Mouse (Mus musculus) ES-E14 (cell line): Measurements from ENCODE around the gene AU018091.

ENCODE experiments used
- MAFK ChIP-seq: IDR thresholded peaks from 2 replicates; pipeline ENCODE4 v1.6.1; 2014; ENCODE audit warnings: mild to moderate bottlenecking, low read depth, low read length, inconsistent platforms; ENCODE audit not compliant: insufficient read depth
- ZNF384 ChIP-seq: IDR thresholded peaks from 2 replicates; pipeline ENCODE4 v1.6.1; 2012; ENCODE audit warnings: low read depth, low read length, inconsistent platforms

- TF ChIP-seq ZNF384, result no peak
- no peak for TF ChIP-seq MAFK
Measured at GRCm38 (mm10) chr7:3166270-3166669, 2.7 kb downstream of the AU018091 start.
